Mouse (Mus musculus): Measurements from ENCODE around the gene Coq9.

The Coq9 gene

DNA sequence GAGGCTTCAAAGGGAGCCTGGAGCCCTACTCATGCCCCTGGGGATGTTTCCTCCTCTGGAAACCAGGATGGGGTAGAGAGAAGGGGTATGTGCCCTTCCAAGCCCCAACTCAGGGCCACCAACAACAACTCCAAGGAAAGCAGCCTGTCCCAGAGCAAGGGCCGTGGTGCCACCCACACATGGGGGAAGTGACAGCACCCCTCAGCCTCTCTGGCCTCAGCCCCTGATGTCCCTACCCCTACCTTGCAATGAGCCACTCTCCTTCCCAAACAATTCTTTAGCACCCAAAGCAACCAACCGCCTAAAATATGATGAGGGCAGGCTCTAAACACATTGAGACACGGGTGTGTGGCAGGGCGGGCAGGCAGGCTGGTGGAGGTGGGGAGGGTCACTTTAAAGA is 31.9 kb downstream of the Coq9 start:
- DNase-seq (ENCODE audit: low read depth, low spot score) = no peak

GRCm38 (mm10) chr8:94870474-94871107 is 32.5 kb downstream of the Coq9 start:
- no peak for DNase-seq (ENCODE audit: low read depth, low spot score)

- no peak for DNase-seq (ENCODE audit: low read depth, low spot score)
Observed at GRCm38 (mm10) chr8:94871108-94871894, 33.2 kb downstream of the Coq9 start.

GRCm38 (mm10) chr8:94872156-94872555 is 34.0 kb downstream of the Coq9 start:
- DNase-seq (ENCODE audit: low read depth, low spot score) = no peak

DNA sequence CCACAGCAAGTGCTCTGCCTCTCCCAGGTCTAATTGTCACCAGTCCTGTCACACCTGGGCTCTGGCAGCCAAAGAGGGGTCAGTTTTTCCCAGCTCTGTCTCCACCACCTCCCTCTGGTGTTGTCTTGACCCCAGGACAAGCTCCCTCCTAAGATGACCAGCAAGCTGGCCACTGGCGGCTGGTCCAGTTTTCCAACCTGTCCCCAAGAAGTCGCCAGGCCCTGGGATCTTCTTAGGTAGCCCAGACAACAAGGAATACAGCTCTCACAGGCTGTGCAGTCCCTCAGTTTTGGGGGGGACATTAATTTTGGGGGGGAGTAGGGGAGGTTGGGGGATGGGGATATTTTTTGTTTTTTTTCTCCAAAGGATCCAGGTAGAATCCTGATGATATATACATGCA is 34.5 kb downstream of the Coq9 start:
- DNase-seq (ENCODE audit: low read depth, low spot score) = no peak

DNA sequence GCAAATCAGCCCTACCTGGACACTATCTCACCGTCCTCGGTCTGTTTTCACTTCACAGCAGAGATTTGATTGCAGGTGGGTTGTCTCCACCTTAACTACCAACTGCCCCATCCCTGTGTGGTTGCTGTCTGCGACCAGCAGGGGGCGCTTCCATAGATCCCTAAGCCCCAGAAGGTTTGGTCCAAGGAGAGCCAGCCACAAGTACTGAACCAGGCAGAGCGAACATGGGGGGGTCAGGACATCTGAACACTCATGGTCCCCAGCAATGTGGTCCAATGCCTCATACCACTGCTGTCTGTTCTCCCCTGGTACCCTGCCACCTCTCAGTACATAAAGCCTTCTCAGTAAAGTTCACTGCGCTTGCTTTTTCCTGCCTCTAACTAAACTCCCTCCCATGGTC is 36.2 kb downstream of the Coq9 start:
- DNase-seq (ENCODE audit: low read depth, low spot score) = peak; percentile 82

DNA sequence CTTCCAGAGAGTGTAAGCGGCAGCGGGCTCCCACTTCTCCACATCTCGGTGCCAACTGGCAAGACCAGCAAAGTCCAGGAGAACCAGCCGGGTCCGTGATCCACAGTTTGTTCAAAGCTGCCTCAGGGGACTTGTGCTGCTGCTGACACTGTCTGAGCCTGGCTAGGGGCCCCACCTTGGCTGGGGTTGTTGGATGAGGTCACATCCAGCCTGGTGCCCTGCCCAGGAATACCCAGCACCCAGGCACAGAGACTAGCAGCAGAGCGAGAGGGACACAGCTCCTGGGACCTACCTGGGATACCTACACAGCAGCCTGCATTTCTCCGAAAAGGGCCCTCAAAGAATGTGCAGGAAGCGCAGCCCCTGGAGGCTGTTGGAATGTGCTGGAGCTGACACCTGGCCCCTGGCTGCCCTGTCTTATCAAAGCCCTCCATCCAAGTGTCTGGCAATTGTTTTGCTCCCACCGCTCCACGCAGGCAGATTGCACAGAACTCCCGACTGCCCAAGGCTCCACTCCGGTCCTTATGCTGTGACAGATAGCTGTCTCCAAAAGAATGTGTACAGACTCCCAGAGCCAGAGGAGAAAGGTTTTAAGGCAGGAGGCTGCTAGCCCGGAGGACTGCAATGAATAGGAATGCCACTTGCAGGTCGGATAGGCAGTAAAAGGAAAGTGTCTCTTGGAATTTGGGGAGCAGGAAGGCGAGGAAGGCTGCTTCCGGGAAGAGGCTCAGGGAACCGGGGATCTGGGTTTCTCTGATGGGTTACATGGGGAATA is 37.2 kb downstream of the Coq9 start:
- DNase-seq (ENCODE audit: low read depth, low spot score) = peak; percentile 41

DNA sequence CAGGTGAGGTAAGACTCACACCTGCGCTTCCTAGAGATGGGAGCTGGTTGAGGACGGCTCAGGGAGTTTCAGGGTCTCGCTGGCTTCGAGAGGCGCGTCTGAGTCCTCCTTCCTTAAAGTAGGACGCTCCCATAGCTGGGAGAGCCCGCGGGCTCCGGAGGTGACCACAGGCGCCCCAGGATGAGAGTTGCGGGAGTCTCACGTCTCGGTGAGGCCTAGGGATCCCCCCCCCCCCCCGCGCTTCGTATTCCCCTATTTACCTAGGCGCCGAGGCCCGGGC is 37.7 kb downstream of the Coq9 start:
- DNase-seq (ENCODE audit: low read depth, low spot score) = no peak

- DNase-seq (ENCODE audit: low read depth, low spot score) = peak; percentile 90
Observed at GRCm38 (mm10) chr8:94876197-94876730, 38.1 kb downstream of the Coq9 start, which contains the start of gene Dok4. Dok4 (minus strand) TSS chr8:94876330.

GRCm38 (mm10) chr8:94876820-94877219 is 38.7 kb downstream of the Coq9 start:
- no peak for DNase-seq (ENCODE audit: low read depth, low spot score)

DNA sequence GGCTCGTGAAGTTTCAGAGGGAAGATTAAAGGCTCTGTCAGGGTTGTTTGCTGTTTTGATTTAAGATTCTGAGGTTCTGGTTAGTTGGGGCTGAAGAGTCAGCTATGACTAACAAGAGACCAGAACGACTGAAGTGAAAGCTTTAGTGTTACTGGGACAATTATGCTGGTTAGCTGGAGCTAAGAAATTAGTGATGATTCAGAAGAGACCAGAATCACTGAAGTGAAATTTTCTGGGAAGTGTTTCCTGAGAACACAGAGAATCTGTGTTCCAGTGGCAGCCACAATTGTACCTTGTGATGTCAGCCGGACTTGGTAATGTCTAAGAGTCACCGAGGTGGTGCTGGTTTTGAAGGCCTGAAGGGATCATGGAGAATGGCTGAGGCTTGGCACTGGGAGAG is 42.6 kb downstream of the Coq9 start:
- no peak for DNase-seq (ENCODE audit: low read depth, low spot score)

DNA sequence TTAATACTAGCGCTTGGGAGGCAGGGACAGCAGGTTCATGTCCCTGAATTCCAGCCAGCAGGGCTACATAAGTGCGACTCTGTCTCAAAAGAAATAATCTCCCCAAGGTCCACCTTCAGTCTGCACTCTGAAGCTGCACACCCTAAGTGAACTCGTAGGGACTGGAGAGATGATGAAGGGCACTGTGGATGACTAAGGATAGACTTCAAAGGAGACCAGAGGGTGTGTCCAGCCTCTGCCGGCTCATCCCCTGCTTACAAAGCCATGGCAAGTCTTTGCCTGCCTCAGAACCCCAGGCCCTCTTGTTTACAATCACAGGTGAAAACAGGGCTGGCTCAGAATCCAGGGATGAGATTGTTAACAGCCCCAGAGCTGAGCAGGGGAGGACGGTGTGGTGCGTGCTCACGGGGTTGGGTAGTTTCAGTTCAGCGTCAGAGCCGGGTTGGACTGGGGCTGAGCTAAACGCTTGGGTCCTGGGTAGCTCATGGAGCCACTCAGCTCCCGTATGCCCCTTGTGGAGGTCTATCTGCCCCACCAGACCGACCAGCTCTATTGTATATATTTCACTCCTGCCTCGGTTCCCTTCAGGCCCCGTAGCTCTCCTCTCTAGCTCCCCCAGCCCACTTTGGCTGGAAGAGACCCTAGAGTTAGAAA is 50.4 kb downstream of the Coq9 start:
- no peak for DNase-seq (ENCODE audit: low read depth, low spot score)

DNA sequence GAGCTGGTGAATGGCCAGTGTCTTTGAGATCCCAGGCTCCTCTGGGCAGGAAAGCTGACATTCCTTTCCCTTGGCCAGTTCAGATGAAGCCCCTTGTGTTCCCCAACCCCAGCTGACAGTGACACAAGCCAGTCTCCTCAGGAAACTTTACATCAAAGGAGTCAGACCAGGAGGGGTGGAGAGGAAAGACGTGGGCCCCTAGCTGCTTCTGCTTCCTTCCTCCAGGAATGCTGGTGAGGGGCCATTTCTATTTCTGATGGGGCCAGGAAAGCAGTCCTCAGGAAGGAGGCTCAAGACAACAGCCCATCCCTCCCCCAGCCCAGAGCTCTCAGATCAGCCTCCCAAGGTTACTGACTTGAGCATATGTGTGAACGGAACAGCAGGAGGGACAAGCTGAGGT is 54.8 kb downstream of the Coq9 start:
- no peak for DNase-seq (ENCODE audit: low read depth, low spot score)

GRCm38 (mm10) chr8:94899262-94899661 is 61.1 kb downstream of the Coq9 start:
- DNase-seq (ENCODE audit: low read depth, low spot score) = peak; percentile 86

GRCm38 (mm10) chr8:94900617-94901016 is 62.5 kb downstream of the Coq9 start:
- no peak for DNase-seq (ENCODE audit: low read depth, low spot score)

GRCm38 (mm10) chr8:94901031-94901430 is 62.9 kb downstream of the Coq9 start:
- DNase-seq (ENCODE audit: low read depth, low spot score) = no peak

- no peak for DNase-seq (ENCODE audit: low read depth, low spot score)
Observed at GRCm38 (mm10) chr8:94903709-94904108, 65.6 kb downstream of the Coq9 start.
